Mouse (Mus musculus): ENCODE results near the gene Crispld2. TPM values are rescaled to one million over a fixed set of nuclear protein-coding genes. Genes with fewer than 3 reads are reported as not detected.

The Crispld2 gene
- total RNA-seq, 1 experiment, result 12.1 TPM

DNA sequence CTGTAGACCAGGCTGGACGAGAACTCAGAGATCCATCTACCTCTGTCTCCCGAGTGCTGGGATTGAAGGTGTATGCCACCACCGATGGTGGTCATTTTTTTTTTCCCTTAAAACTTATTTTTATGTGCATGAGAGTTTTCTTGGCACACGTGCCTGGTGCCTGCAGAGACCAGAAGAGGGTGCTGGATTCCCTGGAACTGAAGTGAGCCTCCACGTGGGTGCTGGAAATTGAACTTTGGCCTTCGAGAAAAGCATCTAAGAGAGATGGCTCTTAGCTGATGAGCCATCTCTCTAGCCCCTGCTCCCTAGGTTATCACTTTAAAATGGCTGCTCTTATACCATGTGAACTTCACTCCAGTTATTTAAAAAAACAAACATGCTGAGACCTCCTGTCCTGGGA is 82.3 kb downstream of the Crispld2 start:
- Histone ChIP-seq H3K27ac (ENCODE audit: insufficient read depth, low read depth, low read length, poor library complexity, severe bottlenecking) (no peak overlapping the region), H3K4me1 (ENCODE audit: control insufficient read depth in 2 of 2, insufficient read depth in 2 of 2, low read length in 2 of 2, poor library complexity in 1 of 2) (peaks cover 0 to 3% of the 10 kb centered on the region in 2 experiments; a peak in 2 of 4 replicates), H3K9ac (ENCODE audit: insufficient read depth, low read depth, low read length, poor library complexity, severe bottlenecking) (no peak overlapping the region), H3K36me3 (ENCODE audit: control insufficient read depth, insufficient read depth, low read length, poor library complexity, severe bottlenecking) (no peaks in the 10 kb centered on the region), H3K9me3 (ENCODE audit: control insufficient read depth, insufficient read depth, low read depth, low read length) (no peaks in the 10 kb centered on the region), H3K4me3 (ENCODE audit: insufficient read depth in 1 of 2, low read depth in 1 of 2, low read length in 2 of 2, poor library complexity in 1 of 2, severe bottlenecking in 1 of 2) (no peak overlapping the region)
- in situ Hi-C loops (cut with MboI; ENCODE audit: low sequenced_read_pairs in 2 of 2, unreplicated experiment in 2 of 2), result loop anchor here in 1 of 2 experiments (10.0 kb wide), 1 partner anchor 110 kb away; no protein-coding TSS in a partner anchor
- TF ChIP-seq ZNF384 (IDR thresholded peaks at IDR 0.05; ENCODE audit: low read depth, low read length) (no peak), CHD2 (IDR thresholded peaks at IDR 0.05; ENCODE audit: low read depth, low read length) (no peak), HCFC1 (IDR thresholded peaks at IDR 0.05; ENCODE audit: borderline replicate concordance, insufficient read depth, low read length) (no peak), ZC3H11A (IDR thresholded peaks at IDR 0.05; ENCODE audit: borderline replicate concordance, low read depth, low read length) (no peak), MAFK (IDR thresholded peaks at IDR 0.05; ENCODE audit: insufficient read depth, low read depth, low read length) (no peak)
- no peak for DNase-seq (ENCODE audit: low read depth, low spot score)

DNA sequence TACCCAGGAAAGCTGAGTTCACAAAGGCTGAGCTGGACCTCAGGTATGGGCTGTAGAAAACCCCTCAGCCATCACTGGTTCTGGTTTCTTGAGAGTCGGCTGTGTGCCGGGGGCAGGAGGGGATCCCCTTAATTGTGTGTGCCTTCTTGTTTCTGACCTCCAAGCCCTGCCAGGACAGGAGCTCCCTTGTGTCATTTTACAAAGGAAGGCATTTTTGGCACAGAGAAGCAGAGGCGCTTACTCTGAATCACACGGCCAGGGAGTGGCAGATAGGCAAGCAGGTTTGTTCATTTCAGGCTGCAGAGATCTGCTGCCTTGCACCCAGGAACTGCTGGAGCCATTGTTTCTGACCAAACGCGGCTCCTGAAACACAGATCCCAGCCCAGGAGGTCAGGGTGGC is 83.1 kb downstream of the Crispld2 start:
- no peak for TF ChIP-seq ZC3H11A (IDR thresholded peaks at IDR 0.05; ENCODE audit: borderline replicate concordance, low read depth, low read length)
- no peak for TF ChIP-seq ZNF384 (IDR thresholded peaks at IDR 0.05; ENCODE audit: low read depth, low read length)
- no peak for TF ChIP-seq HCFC1 (IDR thresholded peaks at IDR 0.05; ENCODE audit: borderline replicate concordance, insufficient read depth, low read length)
- no peak for TF ChIP-seq CHD2 (IDR thresholded peaks at IDR 0.05; ENCODE audit: low read depth, low read length)
- no peak for TF ChIP-seq MAFK (IDR thresholded peaks at IDR 0.05; ENCODE audit: insufficient read depth, low read depth, low read length)
- H3K9ac ChIP-seq (ENCODE audit: insufficient read depth, low read depth, low read length, poor library complexity, severe bottlenecking), result no peak overlapping the region
- in situ Hi-C loops (cut with MboI; ENCODE audit: low sequenced_read_pairs in 2 of 2, unreplicated experiment in 2 of 2), result loop anchor here in 1 of 2 experiments (10.0 kb wide), 1 partner anchor 111 kb away; no protein-coding TSS in a partner anchor
- H3K4me1 ChIP-seq (ENCODE audit: control insufficient read depth in 2 of 2, insufficient read depth in 2 of 2, low read length in 2 of 2, poor library complexity in 1 of 2), result peaks cover 0 to 9% of the 10 kb centered on the region in 2 experiments; a peak in 2 of 4 replicates
- no peak overlapping the region for H3K27ac ChIP-seq (ENCODE audit: insufficient read depth, low read depth, low read length, poor library complexity, severe bottlenecking)
- no peak overlapping the region for H3K4me3 ChIP-seq (ENCODE audit: insufficient read depth in 1 of 2, low read depth in 1 of 2, low read length in 2 of 2, poor library complexity in 1 of 2, severe bottlenecking in 1 of 2)
- H3K9me3 ChIP-seq (ENCODE audit: control insufficient read depth, insufficient read depth, low read depth, low read length), result no peaks in the 10 kb centered on the region
- H3K36me3 ChIP-seq (ENCODE audit: control insufficient read depth, insufficient read depth, low read length, poor library complexity, severe bottlenecking), result no peaks in the 10 kb centered on the region
- DNase-seq (ENCODE audit: low read depth, low spot score), result no peak

DNA sequence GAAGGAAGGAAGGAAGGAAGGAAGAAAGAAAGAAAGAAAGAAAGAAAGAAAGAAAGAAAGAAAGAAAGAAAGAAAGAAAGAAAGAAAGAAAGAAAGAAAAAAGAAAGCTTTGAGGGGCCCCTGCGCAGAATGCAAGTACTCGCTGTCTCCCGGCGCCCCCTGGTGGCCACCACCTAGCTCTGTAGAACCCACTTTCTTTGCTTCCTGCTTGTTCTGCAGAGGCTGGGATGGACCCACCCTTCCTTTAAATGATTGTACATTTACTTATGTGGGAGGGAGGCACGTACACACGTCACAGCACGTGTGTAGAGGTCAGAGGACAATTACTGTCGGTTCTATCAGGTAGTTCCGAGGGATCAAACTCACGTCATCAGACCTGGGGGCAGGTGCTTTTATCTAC is 85.8 kb downstream of the Crispld2 start:
- in situ Hi-C loops (cut with MboI; ENCODE audit: low sequenced_read_pairs in 2 of 2, unreplicated experiment in 2 of 2), result loop anchor here in 1 of 2 experiments (10.0 kb wide), 1 partner anchor 113 kb away; no protein-coding TSS in a partner anchor
- TF ChIP-seq MAFK (IDR thresholded peaks at IDR 0.05; ENCODE audit: insufficient read depth, low read depth, low read length) (no peak), HCFC1 (IDR thresholded peaks at IDR 0.05; ENCODE audit: borderline replicate concordance, insufficient read depth, low read length) (no peak), CHD2 (IDR thresholded peaks at IDR 0.05; ENCODE audit: low read depth, low read length) (no peak), ZC3H11A (IDR thresholded peaks at IDR 0.05; ENCODE audit: borderline replicate concordance, low read depth, low read length) (no peak)
- Histone ChIP-seq H3K36me3 (ENCODE audit: control insufficient read depth, insufficient read depth, low read length, poor library complexity, severe bottlenecking) (peaks cover 6% of the 10 kb centered on the region; the same call in 1 of the 2 replicates), H3K4me1 (ENCODE audit: control insufficient read depth in 2 of 2, insufficient read depth in 2 of 2, low read length in 2 of 2, poor library complexity in 1 of 2) (peaks cover 0 to 12% of the 10 kb centered on the region in 2 experiments; a peak in 2 of 4 replicates), H3K27ac (ENCODE audit: insufficient read depth, low read depth, low read length, poor library complexity, severe bottlenecking) (no peak overlapping the region), H3K9me3 (ENCODE audit: control insufficient read depth, insufficient read depth, low read depth, low read length) (no peaks in the 10 kb centered on the region), H3K4me3 (ENCODE audit: insufficient read depth in 1 of 2, low read depth in 1 of 2, low read length in 2 of 2, poor library complexity in 1 of 2, severe bottlenecking in 1 of 2) (no peak overlapping the region), H3K9ac (ENCODE audit: insufficient read depth, low read depth, low read length, poor library complexity, severe bottlenecking) (no peak overlapping the region)
- peak; percentile 56 for DNase-seq (ENCODE audit: low read depth, low spot score)

DNA sequence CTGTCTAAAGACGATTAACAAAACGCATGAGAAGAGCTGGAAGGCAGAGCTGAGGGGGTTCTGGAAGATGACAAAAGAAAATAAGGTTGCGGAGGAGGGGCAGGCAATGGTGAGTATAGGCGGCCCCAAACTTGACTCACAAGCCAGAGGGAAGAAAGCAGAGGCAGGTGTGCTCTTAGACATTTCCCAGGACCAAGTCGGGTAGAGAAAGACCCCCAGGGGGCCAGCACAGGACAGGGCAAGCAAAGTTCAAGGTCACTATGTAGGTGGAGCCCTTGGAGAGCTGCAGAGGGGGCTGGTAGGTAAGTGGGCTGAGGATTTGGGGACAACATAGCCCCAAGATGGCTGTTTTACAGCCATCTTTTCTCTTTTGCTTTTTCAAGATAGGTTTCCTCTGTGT is 87.1 kb downstream of the Crispld2 start:
- in situ Hi-C loops (cut with MboI; ENCODE audit: low sequenced_read_pairs in 2 of 2, unreplicated experiment in 2 of 2), result loop anchor here in 1 of 2 experiments (10.0 kb wide), 1 partner anchor 115 kb away; no protein-coding TSS in a partner anchor
- no peak for TF ChIP-seq MAFK (IDR thresholded peaks at IDR 0.05; ENCODE audit: insufficient read depth, low read depth, low read length)
- TF ChIP-seq HCFC1 (IDR thresholded peaks at IDR 0.05; ENCODE audit: borderline replicate concordance, insufficient read depth, low read length), result no peak
- no peak for TF ChIP-seq CHD2 (IDR thresholded peaks at IDR 0.05; ENCODE audit: low read depth, low read length)
- TF ChIP-seq ZC3H11A (IDR thresholded peaks at IDR 0.05; ENCODE audit: borderline replicate concordance, low read depth, low read length), result no peak
- no peak for TF ChIP-seq ZNF384 (IDR thresholded peaks at IDR 0.05; ENCODE audit: low read depth, low read length)
- Histone ChIP-seq H3K4me3 (ENCODE audit: insufficient read depth in 1 of 2, low read depth in 1 of 2, low read length in 2 of 2, poor library complexity in 1 of 2, severe bottlenecking in 1 of 2) (no peak overlapping the region), H3K9ac (ENCODE audit: insufficient read depth, low read depth, low read length, poor library complexity, severe bottlenecking) (no peak overlapping the region), H3K36me3 (ENCODE audit: control insufficient read depth, insufficient read depth, low read length, poor library complexity, severe bottlenecking) (peaks cover 6% of the 10 kb centered on the region; the same call in 1 of the 2 replicates), H3K4me1 (ENCODE audit: control insufficient read depth in 2 of 2, insufficient read depth in 2 of 2, low read length in 2 of 2, poor library complexity in 1 of 2) (peaks cover 0 to 12% of the 10 kb centered on the region in 2 experiments; a peak in 2 of 4 replicates), H3K27ac (ENCODE audit: insufficient read depth, low read depth, low read length, poor library complexity, severe bottlenecking) (no peak overlapping the region), H3K9me3 (ENCODE audit: control insufficient read depth, insufficient read depth, low read depth, low read length) (no peaks in the 10 kb centered on the region)
- DNase-seq (ENCODE audit: low read depth, low spot score), result peak; percentile 25
